Mouse (Mus musculus) heart, postnatal 0 days (tissue): ENCODE data around the gene Cfdp1.

Experiments used
- CTCF ChIP-seq: IDR thresholded peaks from 2 replicates; pipeline ENCODE4 v1.5.1; 2016; ENCODE audit warnings: antibody characterized with exemption, control low read depth, low read depth
- EP300 ChIP-seq: IDR thresholded peaks from 2 replicates; pipeline ENCODE4 v1.6.1; 2016; ENCODE audit warnings: antibody characterized with exemption, low read depth

DNA sequence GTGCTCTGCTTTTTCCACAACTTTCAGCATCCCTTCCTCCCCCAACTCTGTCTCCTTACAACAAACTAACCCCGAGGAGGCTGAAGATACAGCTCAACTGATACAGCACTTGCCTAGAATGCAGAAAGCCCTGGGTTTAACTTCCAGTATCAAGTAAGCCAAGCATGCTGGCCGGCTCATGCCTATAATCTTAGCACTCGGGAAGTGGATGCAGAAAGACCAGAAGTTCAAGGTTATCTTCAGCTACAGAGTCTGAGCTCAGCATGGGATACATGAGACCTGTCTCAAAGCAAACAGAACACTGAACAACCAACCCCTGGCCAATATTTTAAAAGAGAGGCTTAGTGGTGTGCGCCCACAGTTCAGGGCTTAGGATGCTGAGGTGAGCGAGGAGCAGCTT is 66.0 kb downstream of the Cfdp1 start:
- TF ChIP-seq CTCF: no peak
- TF ChIP-seq EP300: no peak
